Comparison of ENCODE assay signal across 12 mouse cellular contexts in the genomic region with DNA sequence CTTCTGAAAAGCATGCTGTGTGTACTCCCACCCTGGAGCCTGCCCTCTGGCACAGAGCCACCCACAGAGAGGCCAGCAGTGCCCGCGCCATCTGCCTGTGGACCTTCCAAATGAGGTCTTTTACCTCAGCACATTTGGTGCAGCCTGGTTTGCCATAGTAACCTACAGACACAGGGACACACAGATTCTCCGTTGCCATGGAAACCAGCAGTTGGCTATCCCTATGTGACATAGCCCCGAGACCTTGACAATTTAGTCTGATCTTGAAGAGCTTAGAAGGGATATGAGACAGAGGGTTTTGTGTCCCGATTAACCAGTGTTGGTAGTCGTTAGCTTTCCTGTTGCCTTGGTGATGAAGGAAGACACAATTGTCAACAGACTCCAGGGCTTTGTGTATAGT. TPM values are rescaled to one million over a fixed set of nuclear protein-coding genes. Genes with fewer than 3 reads are reported as not detected.
A peak's percentile ranks its signal among the peaks of the same experiment; 100 is the strongest.
DNase-seq lines count a peak whose midpoint lies in the region; ATAC-seq and TF ChIP-seq lines count a peak whose summit lies in the region.
"Had no signal": no experiment of that assay in that cellular context is flagged by ENCODE, and none has a peak within 500 bp of the region (broad histone marks: within the 10 kb centered on the region; RNA-seq: fewer than 3 reads in every experiment).

No protein-coding gene starts in this region.

- no peak for TF ChIP-seq CTCF in liver, postnatal 0 days (IDR thresholded peaks at IDR 0.05; ENCODE audit: low read depth)

- no peak for ATAC-seq in liver, postnatal 0 days
- ATAC-seq in activated CD4-positive, CD25-positive, alpha-beta regulatory T cell, adult 4 months, result no peak

- H3K27me3 ChIP-seq in liver, postnatal 0 days (ENCODE audit: insufficient read depth, low read length), result no peaks in the 10 kb centered on the region
- H3K27me3 ChIP-seq: liver, embryonic 13.5 days had no signal

- no peak overlapping the region for H3K27ac ChIP-seq in liver, postnatal 0 days (ENCODE audit: low read depth)
- H3K27ac ChIP-seq: liver, embryonic 13.5 days had no signal

- H3K4me3 ChIP-seq in liver, postnatal 0 days (ENCODE audit: low read depth, low read length), result no peak overlapping the region
- H3K4me3 ChIP-seq: erythroblast, embryonic 14.5 days; liver, embryonic 13.5 days had no signal

- H3K36me3 ChIP-seq in liver, postnatal 0 days (replicated peaks; ENCODE audit: insufficient read depth, low read length), result no peaks in the 10 kb centered on the region
- H3K36me3 ChIP-seq: liver, embryonic 13.5 days had no signal

- H3K4me1 ChIP-seq in liver, postnatal 0 days (ENCODE audit: insufficient read depth), result no peaks in the 10 kb centered on the region
- H3K4me1 ChIP-seq: liver, embryonic 13.5 days had no signal

- TF ChIP-seq EP300 in liver, postnatal 0 days (IDR thresholded peaks at IDR 0.05; ENCODE audit: low read depth), result no peak

- H3K9ac ChIP-seq in liver, postnatal 0 days (replicated peaks), result no peak overlapping the region
- H3K9ac ChIP-seq: liver, embryonic 13.5 days had no signal

- 63% methylated on average over 6 of the region's 6 CpGs for WGBS in liver, postnatal 0 days (ENCODE audit: insufficient replicate concordance)

- no peaks in the 10 kb centered on the region for H3K9me3 ChIP-seq in liver, postnatal 0 days (ENCODE audit: low read length)
- H3K9me3 ChIP-seq: liver, embryonic 13.5 days had no signal

- peak; percentile 66 for DNase-seq in R1 (ENCODE audit: low read depth, low spot score)
- peak; percentile 48 for DNase-seq in adrenal gland, postnatal 10 days
- peak; percentile 65 for DNase-seq in embryo, embryonic 11 days
- DNase-seq in mesoderm, embryonic 11.5 days (ENCODE audit: low read depth, low spot score), result peak; percentile 72
- no peak for DNase-seq in liver, postnatal 0 days
- DNase-seq in kidney, adult 18-20 months, result no peak
- no peak for DNase-seq in urinary bladder, adult 18-20 months (ENCODE audit: low spot score in 2 of 2)
- DNase-seq: liver, embryonic 13.5 days; right cerebral cortex, adult 18-20 months had no signal

- no peak overlapping the region for H3K4me2 ChIP-seq in liver, postnatal 0 days (ENCODE audit: low read depth, low read length)
- H3K4me2 ChIP-seq: liver, embryonic 13.5 days had no signal

RNA-seq across cellular contexts. Expression of gene Tub, which starts 22.1 kb away (rescaled TPM):
- 10 to 100 TPM; 20.7 to 27.5 TPM for total RNA-seq in adrenal gland, postnatal 10 days (2021)
- not detected in 2 replicates for polyA plus RNA-seq in liver, postnatal 0 days (2015; fragmentation: Nextera tagmentation; extraction: Ambion mirVana)
- under 1 TPM; 0.24 to 0.29 TPM for polyA plus RNA-seq in activated CD4-positive, CD25-positive, alpha-beta regulatory T cell, adult 4 months (2017; shearing (Covaris generic))
- polyA plus RNA-seq: erythroblast, embryonic 14.5 days had no signal

RNA-seq across cellular contexts. Expression of gene Eif3f, which starts 38.1 kb away (rescaled TPM):
- 100 to 1,000 TPM; 156 to 162 TPM for total RNA-seq in adrenal gland, postnatal 10 days (2021)
- 34.6 and 36.9 TPM in 2 replicates for polyA plus RNA-seq in liver, postnatal 0 days (2015; fragmentation: Nextera tagmentation; extraction: Ambion mirVana)
- polyA plus RNA-seq in activated CD4-positive, CD25-positive, alpha-beta regulatory T cell, adult 4 months (2017; shearing (Covaris generic)), result 10 to 100 TPM; 34.6 to 48.4 TPM

RNA-seq across cellular contexts. Expression of gene Nlrp10, which starts 42.3 kb away (rescaled TPM):
- under 1 TPM; 0.24 to 0.33 TPM for total RNA-seq in adrenal gland, postnatal 10 days (2021)
- not detected in 2 replicates for polyA plus RNA-seq in liver, postnatal 0 days (2015; fragmentation: Nextera tagmentation; extraction: Ambion mirVana)
- under 1 TPM; 0.07 to 0.19 TPM for polyA plus RNA-seq in activated CD4-positive, CD25-positive, alpha-beta regulatory T cell, adult 4 months (2017; shearing (Covaris generic))
- polyA plus RNA-seq: erythroblast, embryonic 14.5 days; intestine, embryonic 14.5 days had no signal

Comparison
In these comparisons a context has a peak if more than half of its experiments do, and no peak if none do; other contexts are left out.
1. DNase-seq: peak in R1 (single experiment), adrenal gland, postnatal 10 days (single experiment), embryo, embryonic 11 days (single experiment) and mesoderm, embryonic 11.5 days (single experiment); none in liver, postnatal 0 days (single experiment), kidney, adult 18-20 months (single experiment) and urinary bladder, adult 18-20 months (0 of 2).